Mouse (Mus musculus) CH12.LX (cell line): ENCODE results near the gene Ndufa8.

Experiments
- CHD1 ChIP-seq: IDR thresholded peaks from 2 replicates; pipeline ENCODE4 v1.6.1; 2012; ENCODE audit warnings: low read depth, low read length, improper control_type of control experiment, inconsistent platforms
- CTCF ChIP-seq, 2 experiments: IDR thresholded peaks in 1 of 2; conservative IDR thresholded peaks in 1 of 2; 2 replicates each; pipeline ENCODE4 v1.5.1; 2011 to 2012; ENCODE audit warnings: low read depth in 2 of 2, low read length in 2 of 2, improper control_type of control experiment in 1 of 2, inconsistent platforms in 1 of 2, mild to moderate bottlenecking in 1 of 2, moderate library complexity in 1 of 2
- E2F4 ChIP-seq: IDR thresholded peaks from 2 replicates; pipeline ENCODE4 v1.6.1; 2011; ENCODE audit warnings: low read depth, low read length, improper control_type of control experiment; ENCODE audit not compliant: insufficient replicate concordance
- EP300 ChIP-seq: IDR thresholded peaks from 2 replicates; pipeline ENCODE4 v1.6.1; 2011; ENCODE audit warnings: low read length, improper control_type of control experiment
- GABPA ChIP-seq: IDR thresholded peaks from 2 replicates; pipeline ENCODE4 v1.6.1; 2012; ENCODE audit warnings: low read depth, low read length, improper control_type of control experiment, inconsistent platforms; ENCODE audit not compliant: insufficient replicate concordance
- MAX ChIP-seq: IDR thresholded peaks from 2 replicates; pipeline ENCODE4 v1.6.1; 2011; ENCODE audit warnings: low read length, improper control_type of control experiment
- MAZ ChIP-seq: IDR thresholded peaks from 2 replicates; pipeline ENCODE4 v1.6.1; 2012; ENCODE audit warnings: low read depth, mild to moderate bottlenecking, inconsistent platforms, low read length, improper control_type of control experiment, moderate library complexity
- MEF2A ChIP-seq: IDR thresholded peaks from 2 replicates; pipeline ENCODE4 v1.6.1; 2014; ENCODE audit warnings: low read depth, mild to moderate bottlenecking, inconsistent platforms, low read length, improper control_type of control experiment, borderline replicate concordance
- MYC ChIP-seq: IDR thresholded peaks from 2 replicates; pipeline ENCODE4 v1.6.1; 2011; ENCODE audit warnings: low read depth, mild to moderate bottlenecking, improper control_type of control experiment, low read length
- POLR2A ChIP-seq: IDR thresholded peaks from 2 replicates; pipeline ENCODE4 v1.6.1; 2011; ENCODE audit warnings: low read depth, mild to moderate bottlenecking, improper control_type of control experiment, low read length
- RCOR1 ChIP-seq: conservative IDR thresholded peaks from 2 replicates; pipeline ENCODE4 v1.6.1; 2012; ENCODE audit warnings: low read depth, mild to moderate bottlenecking, inconsistent platforms, low read length, improper control_type of control experiment
- USF2 ChIP-seq: conservative IDR thresholded peaks from 2 replicates; pipeline ENCODE4 v1.6.1; 2011; ENCODE audit warnings: low read depth, low read length, improper control_type of control experiment
- ZC3H11A ChIP-seq: IDR thresholded peaks from 2 replicates; pipeline ENCODE4 v1.6.1; 2012; ENCODE audit warnings: low read depth, mild to moderate bottlenecking, inconsistent platforms, low read length, improper control_type of control experiment

- no peak for TF ChIP-seq RCOR1
- TF ChIP-seq MAZ: no peak
- TF ChIP-seq MAX: no peak
- TF ChIP-seq CTCF (conservative IDR thresholded peaks at IDR 0.05 in 1 of 2, IDR thresholded peaks at IDR 0.05 in 1 of 2; ENCODE audit: low read depth in 2 of 2, low read length in 2 of 2): no peak
- no peak for TF ChIP-seq POLR2A
- no peak for TF ChIP-seq ZC3H11A
- no peak for TF ChIP-seq MYC
- no peak for TF ChIP-seq USF2
- no peak for TF ChIP-seq EP300
- TF ChIP-seq CHD1: no peak
- no peak for TF ChIP-seq E2F4
- TF ChIP-seq GABPA: no peak
- no peak for TF ChIP-seq MEF2A
Measured at GRCm38 (mm10) chr2:36000390-36000789, 48.8 kb downstream of the Ndufa8 start.
